Mouse (Mus musculus): ENCODE data around the gene Szt2. TPM values are rescaled to one million over a fixed set of nuclear protein-coding genes. Genes with fewer than 3 reads are reported as not detected.

Gene Szt2
- polyA plus RNA-seq, 1 experiment from 2014 or later, result 8.5 TPM

Other genes starting within 250 kb of the Szt2 start
- 39.5 and 40.8 TPM in 2 replicates for gene Kdm4a, start 229.2 kb downstream of the Szt2 start, polyA plus RNA-seq (2015; fragmentation: Nextera tagmentation; extraction: Ambion mirVana)
- gene Ptprf, start 117.9 kb downstream of the Szt2 start, polyA plus RNA-seq (2015; fragmentation: Nextera tagmentation; extraction: Ambion mirVana), result 64.2 and 64.4 TPM in 2 replicates
- gene Med8, start 64 bp upstream of the Szt2 start, polyA plus RNA-seq (2015; fragmentation: Nextera tagmentation; extraction: Ambion mirVana), result 100 and 101 TPM in 2 replicates
- gene Elovl1, start 18.8 kb upstream of the Szt2 start, polyA plus RNA-seq (2015; fragmentation: Nextera tagmentation; extraction: Ambion mirVana), result 93.5 and 104 TPM in 2 replicates
- gene Cdc20, start 28.1 kb upstream of the Szt2 start, polyA plus RNA-seq (2015; fragmentation: Nextera tagmentation; extraction: Ambion mirVana), result 255 and 275 TPM in 2 replicates
- 0.32 and 0.40 TPM in 2 replicates for gene Mpl, start 48.2 kb upstream of the Szt2 start, polyA plus RNA-seq (2015; fragmentation: Nextera tagmentation; extraction: Ambion mirVana)
- gene Tie1, start 80.8 kb upstream of the Szt2 start, polyA plus RNA-seq (2015; fragmentation: Nextera tagmentation; extraction: Ambion mirVana), result 48.1 and 53.8 TPM in 2 replicates
- 21.4 and 21.7 TPM in 2 replicates for gene 2610528J11Rik, start 117.7 kb upstream of the Szt2 start, polyA plus RNA-seq (2015; fragmentation: Nextera tagmentation; extraction: Ambion mirVana)
- gene Tmem125, start 134.8 kb upstream of the Szt2 start, polyA plus RNA-seq (2015; fragmentation: Nextera tagmentation; extraction: Ambion mirVana), result 5.6 and 6.7 TPM in 2 replicates
- gene Cfap57, start 211.5 kb upstream of the Szt2 start, polyA plus RNA-seq (2015; fragmentation: Nextera tagmentation; extraction: Ambion mirVana), result 0.21 and 0.22 TPM in 2 replicates
- gene Ebna1bp2, start 211.5 kb upstream of the Szt2 start, polyA plus RNA-seq (2015; fragmentation: Nextera tagmentation; extraction: Ambion mirVana), result 148 and 163 TPM in 2 replicates
- not detected in 2 replicates for gene Olfr62, start 249.7 kb upstream of the Szt2 start, polyA plus RNA-seq (2015; fragmentation: Nextera tagmentation; extraction: Ambion mirVana)

All from kidney, embryonic 15.5 days (tissue).